Mouse (Mus musculus) CH12.LX (cell line): ENCODE data around the gene Tbc1d22b. TPM values are rescaled to one million over a fixed set of nuclear protein-coding genes. Genes with fewer than 3 reads are reported as not detected.
A peak's percentile ranks its signal among the peaks of the same experiment; 100 is the strongest.

ENCODE experiments used
- DNase-seq: peaks from one replicate; pipeline ENCODE4 v3.0.0-alpha.2; 2013; ENCODE audit errors: extremely low read depth
- H3K27ac ChIP-seq: 2 replicates; pipeline ENCODE4 v1.5.1; 2012; ENCODE audit warnings: low read depth, mild to moderate bottlenecking, control low read depth, moderate library complexity; ENCODE audit not compliant: insufficient read depth
- H3K27me3 ChIP-seq: replicated peaks from 2 replicates; pipeline ENCODE3; 2012; ENCODE audit warnings: inconsistent platforms
- H3K36me3 ChIP-seq, 2 experiments: replicated peaks in 1 of 2; 2 replicates each; pipeline versions ENCODE3 to v1.6.1; 2012; ENCODE audit warnings: inconsistent platforms in 1 of 2, low read length in 1 of 2, mild to moderate bottlenecking in 1 of 2, mixed read lengths in 1 of 2, moderate library complexity in 1 of 2; ENCODE audit not compliant: control insufficient read depth in 1 of 2, insufficient read depth in 1 of 2
- H3K4me1 ChIP-seq, 2 experiments: 2 replicates each; pipeline ENCODE4 v1.6.1; 2012; ENCODE audit warnings: inconsistent platforms in 1 of 2, moderate library complexity in 1 of 2; ENCODE audit not compliant: insufficient read depth in 2 of 2, control insufficient read depth in 1 of 2
- H3K4me2 ChIP-seq: 2 replicates; pipeline ENCODE4 v1.6.1; 2012; ENCODE audit warnings: low read depth, mild to moderate bottlenecking, control low read depth; ENCODE audit not compliant: poor library complexity, insufficient read depth, severe bottlenecking
- H3K4me3 ChIP-seq, 3 experiments: fragments of 150-350 bp in 1 of 3; sonication (generic) in 1 of 3; replicated peaks in 1 of 3; 2 replicates each; pipeline versions ENCODE3 to v1.5.1; 2011 to 2012; ENCODE audit warnings: low read depth in 2 of 3, low read length in 2 of 3, mild to moderate bottlenecking in 2 of 3, moderate library complexity in 2 of 3, control low read depth in 1 of 3, improper control_type of control experiment in 1 of 3, inconsistent platforms in 1 of 3, mixed read lengths in 1 of 3; ENCODE audit not compliant: poor library complexity in 1 of 3
- H3K79me2 ChIP-seq: replicated peaks from 2 replicates; pipeline ENCODE4 v1.6.1; 2012; ENCODE audit warnings: mild to moderate bottlenecking, moderate library complexity; ENCODE audit not compliant: control insufficient read depth, poor library complexity, insufficient read depth, severe bottlenecking; ENCODE audit errors: extremely low read depth
- H3K9ac ChIP-seq: 2 replicates; pipeline ENCODE4 v1.6.1; 2012; ENCODE audit warnings: low read depth, mild to moderate bottlenecking, control low read depth, moderate library complexity; ENCODE audit not compliant: insufficient read depth
- H3K9me3 ChIP-seq: replicated peaks from 2 replicates; pipeline ENCODE3; 2012; ENCODE audit warnings: low read length, inconsistent platforms, mixed read lengths
- BHLHE40 ChIP-seq: IDR thresholded peaks from 2 replicates; pipeline ENCODE4 v1.6.1; 2011; ENCODE audit warnings: mild to moderate bottlenecking, low read depth, low read length, improper control_type of control experiment
- CTCF ChIP-seq, 2 experiments: IDR thresholded peaks in 1 of 2; conservative IDR thresholded peaks in 1 of 2; 2 replicates each; pipeline ENCODE4 v1.5.1; 2011 to 2012; ENCODE audit warnings: low read depth in 2 of 2, low read length in 2 of 2, improper control_type of control experiment in 1 of 2, inconsistent platforms in 1 of 2, mild to moderate bottlenecking in 1 of 2, moderate library complexity in 1 of 2
- E2F4 ChIP-seq: IDR thresholded peaks from 2 replicates; pipeline ENCODE4 v1.6.1; 2011; ENCODE audit warnings: low read depth, low read length, improper control_type of control experiment; ENCODE audit not compliant: insufficient replicate concordance
- ETS1 ChIP-seq: conservative IDR thresholded peaks from 2 replicates; pipeline ENCODE4 v1.6.1; 2012; ENCODE audit warnings: low read depth, mild to moderate bottlenecking, inconsistent platforms, low read length, improper control_type of control experiment, moderate library complexity
- MAX ChIP-seq: IDR thresholded peaks from 2 replicates; pipeline ENCODE4 v1.6.1; 2011; ENCODE audit warnings: low read length, improper control_type of control experiment
- NRF1 ChIP-seq: IDR thresholded peaks from 2 replicates; pipeline ENCODE4 v1.6.1; 2014; ENCODE audit warnings: low read depth, mild to moderate bottlenecking, inconsistent platforms, low read length, improper control_type of control experiment, moderate library complexity
- SMC3 ChIP-seq: IDR thresholded peaks from 2 replicates; pipeline ENCODE4 v1.6.1; 2011; ENCODE audit warnings: low read depth, low read length, improper control_type of control experiment
- TBP ChIP-seq: conservative IDR thresholded peaks from 2 replicates; pipeline ENCODE4 v1.6.1; 2011; ENCODE audit warnings: low read depth, low read length, improper control_type of control experiment
- TCF12 ChIP-seq: IDR thresholded peaks from 2 replicates; pipeline ENCODE4 v1.6.1; 2014; ENCODE audit warnings: low read depth, mild to moderate bottlenecking, inconsistent platforms, low read length, improper control_type of control experiment
- ZC3H11A ChIP-seq: IDR thresholded peaks from 2 replicates; pipeline ENCODE4 v1.6.1; 2012; ENCODE audit warnings: low read depth, mild to moderate bottlenecking, inconsistent platforms, low read length, improper control_type of control experiment
- dilution Hi-C: fragments of 300-500 bp; cut with MboI; formaldehyde crosslinking; loops from 2 replicates; pipeline ENCODE4 v1.14.3; 2020; ENCODE audit warnings: low sequenced_read_pairs; ENCODE audit not compliant: extremely low pct_unique_long_range_greater_than_20kb, extremely low pct_ligation_motif_present
- in situ Hi-C: fragments of 300-500 bp; cut with MboI; formaldehyde crosslinking; loops from 3 replicates; pipeline ENCODE4 v1.14.3; 2019; ENCODE audit warnings: low sequenced_read_pairs, low pct_ligation_motif_present, low pct_unique_long_range_greater_than_20kb, mixed read lengths
- polyA plus RNA-seq: library from polyadenylated mRNA; unstranded; fragments of >175 nt; gene quantifications from 2 replicates; pipeline ENCODE4 v1.2.1, GENCODE M21; 2012; ENCODE audit warnings: low read depth; ENCODE audit not compliant: insufficient read length
- total RNA-seq, 2 experiments: library from RNA; depleted of rRNA; stranded (reverse); fragments of 300-350 nt in 1 of 2; fragments of >200 nt in 1 of 2; gene quantifications; 2 replicates each; pipeline ENCODE4 v1.2.3; 2012 to 2014

The Tbc1d22b gene
- total and polyA plus RNA-seq, 3 experiments, result 3.8 to 17.3 (median 6.6) TPM

DNA sequence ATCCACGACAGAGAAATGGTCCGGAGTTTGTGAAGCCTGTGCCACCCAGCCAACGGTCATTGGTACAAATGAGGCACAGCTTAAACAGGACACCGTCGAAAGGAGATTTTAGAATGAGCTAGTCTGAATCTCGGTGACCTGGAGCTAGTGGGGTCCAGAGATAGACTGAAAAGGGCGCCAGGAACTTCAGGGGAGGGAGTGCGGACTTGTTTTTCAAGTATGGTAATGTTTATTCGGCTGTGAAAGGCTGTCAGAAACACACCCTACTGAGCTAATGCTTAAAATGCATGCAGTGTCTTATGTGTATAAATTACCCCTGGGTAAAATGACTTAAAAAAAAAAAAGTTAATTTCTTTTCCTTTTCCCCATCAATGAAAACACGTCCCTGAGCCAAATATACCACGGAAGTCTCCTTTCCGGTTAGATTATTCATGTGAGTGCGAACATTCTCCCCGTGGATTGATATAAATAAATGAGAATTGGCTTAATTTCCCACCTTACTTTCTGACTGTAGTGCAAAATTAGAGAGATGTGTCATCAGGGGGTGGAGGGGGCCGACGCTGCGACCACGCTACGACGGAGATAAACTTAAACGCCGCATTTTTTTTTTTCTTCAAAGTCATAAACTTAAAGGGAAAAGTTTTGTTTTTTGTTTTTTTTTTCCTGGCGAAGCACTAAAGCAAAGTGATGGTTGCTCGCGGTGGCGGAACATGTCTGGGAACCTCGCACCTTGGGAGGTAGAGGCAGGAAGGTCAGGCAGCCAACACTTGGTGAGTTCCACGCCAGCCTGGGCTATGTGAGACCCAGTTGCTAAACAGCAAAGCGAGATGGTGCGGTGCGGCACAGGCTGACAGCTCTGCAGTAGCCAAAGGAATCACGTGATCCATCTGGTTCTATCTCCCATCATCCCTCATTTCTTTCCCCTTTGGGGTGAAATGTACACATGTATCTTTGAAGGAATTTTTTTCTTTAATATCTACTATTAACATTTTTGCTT, 46.6 kb upstream of the Tbc1d22b start:
- no peak for DNase-seq
- Histone ChIP-seq H3K27ac (no peak overlapping the region), H3K9ac (no peak overlapping the region), H3K4me2 (no peak overlapping the region), H3K4me1 (peaks cover 13 to 24% of the 10 kb centered on the region in 2 experiments), H3K36me3 (no peaks in the 10 kb centered on the region), H3K79me2 (no peaks in the 10 kb centered on the region), H3K4me3 (no peak overlapping the region), H3K27me3 (no peaks in the 10 kb centered on the region), H3K9me3 (peaks cover 9% of the 10 kb centered on the region)
- dilution Hi-C loops (no loop called here), in situ Hi-C loops (no loop called here)
- TF ChIP-seq E2F4, result no peak
- no peak for TF ChIP-seq ETS1

DNA sequence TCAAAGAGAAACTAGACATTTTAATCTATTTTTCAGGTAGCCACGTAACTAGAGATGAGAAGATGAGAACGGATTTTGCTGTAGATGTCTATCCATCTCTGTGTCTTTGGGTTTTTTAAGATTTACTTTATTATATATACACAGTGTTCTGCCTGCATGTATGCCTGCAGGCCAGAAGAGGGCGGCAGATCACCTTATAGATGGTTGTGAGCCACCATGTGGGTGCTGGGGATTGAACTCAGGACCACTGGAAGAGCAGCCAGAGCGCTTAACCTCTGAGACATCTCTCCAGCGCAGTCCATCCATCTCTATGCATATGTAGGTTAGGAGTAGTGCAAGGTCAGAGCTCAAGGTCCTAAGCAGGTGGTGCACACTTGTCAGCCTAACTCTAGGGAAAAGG, 45.9 kb upstream of the Tbc1d22b start:
- H3K79me2 ChIP-seq, result no peaks in the 10 kb centered on the region
- in situ Hi-C loops, result no loop called here
- TF ChIP-seq CTCF (conservative IDR thresholded peaks at IDR 0.05 in 1 of 2, IDR thresholded peaks at IDR 0.05 in 1 of 2; ENCODE audit: low read depth in 2 of 2, low read length in 2 of 2) (peak in 1 of 2 experiments; percentile 17; a peak in 1 of 4 replicates), BHLHE40 (no peak)
- TF ChIP-seq, all 38 proteins: peak for 1
- Histone ChIP-seq H3K36me3 (no peaks in the 10 kb centered on the region), H3K4me2 (no peak overlapping the region), H3K9ac (no peak overlapping the region), H3K4me3 (no peak overlapping the region), H3K27me3 (no peaks in the 10 kb centered on the region), H3K27ac (no peak overlapping the region), H3K4me1 (peaks cover 11 to 17% of the 10 kb centered on the region in 2 experiments), H3K9me3 (peaks cover 9% of the 10 kb centered on the region)
- DNase-seq, result no peak
- dilution Hi-C loops, result no loop called here

DNA sequence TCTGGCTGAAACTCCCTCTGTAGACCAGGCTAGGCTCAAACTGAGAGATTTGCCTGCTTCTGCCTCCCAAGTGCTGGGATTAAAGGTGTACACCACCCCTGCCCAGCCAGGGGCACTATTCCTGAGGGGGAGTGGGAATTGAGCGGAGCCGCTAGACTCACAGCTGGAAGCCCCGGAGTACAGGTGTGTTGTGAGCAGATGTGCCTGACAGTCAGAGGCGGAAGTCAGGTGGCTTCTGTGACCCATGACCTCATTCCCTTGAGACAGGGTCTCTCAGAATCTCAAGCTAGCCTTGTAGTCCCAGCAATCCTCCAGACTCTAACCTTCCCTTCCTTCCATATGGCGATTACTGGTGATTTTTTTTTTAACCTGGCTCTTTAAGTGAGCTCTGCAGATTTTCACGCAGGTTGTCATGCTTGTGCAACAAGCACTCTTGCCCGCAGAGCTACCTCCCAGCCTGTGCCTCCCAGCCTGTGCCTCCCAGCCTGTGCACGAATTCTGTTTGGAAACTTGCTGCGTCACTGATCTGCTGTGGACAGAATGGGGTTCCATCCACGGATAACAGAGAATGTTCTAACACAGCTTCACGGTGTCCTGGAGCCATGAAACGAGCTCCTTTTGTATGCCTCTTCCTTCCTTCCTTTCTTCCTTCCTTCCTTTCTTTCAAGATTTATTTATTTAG, 40.5 kb upstream of the Tbc1d22b start:
- Histone ChIP-seq H3K27me3 (no peaks in the 10 kb centered on the region), H3K9me3 (peaks cover 5% of the 10 kb centered on the region), H3K4me1 (peaks cover 14 to 45% of the 10 kb centered on the region in 2 experiments), H3K9ac (no peak overlapping the region), H3K4me2 (no peak overlapping the region), H3K27ac (no peak overlapping the region), H3K4me3 (no peak overlapping the region), H3K79me2 (no peaks in the 10 kb centered on the region), H3K36me3 (no peaks in the 10 kb centered on the region)
- TF ChIP-seq MAX, result no peak
- peak; percentile 47; the same call in 1 of the 2 replicates for TF ChIP-seq TCF12
- no peak for TF ChIP-seq ZC3H11A
- TF ChIP-seq TBP, result no peak
- TF ChIP-seq ETS1, result 0 out of 2 replicates have a peak, but pooled peaks have one; percentile 13
- no peak for TF ChIP-seq NRF1
- TF ChIP-seq SMC3, result no peak
- in situ Hi-C loops, result no loop called here
- dilution Hi-C loops, result no loop called here
- peak; percentile 27 for DNase-seq
